Mouse (Mus musculus): ENCODE measurements around the gene Camkmt. TPM values are rescaled to one million over a fixed set of nuclear protein-coding genes. Genes with fewer than 3 reads are reported as not detected.

Gene Camkmt
- polyA plus RNA-seq, 1 experiment from 2014 or later, result 11.4 TPM

GRCm38 (mm10) chr17:85177231-85177630, 86.9 kb downstream of the Camkmt start:
- no peak for ATAC-seq (ENCODE audit: borderline replicate concordance, extremely low read depth, low FRiP score, low TSS enrichment)
- H3K27me3 ChIP-seq, result no peaks in the 10 kb centered on the region
- H3K4me1 ChIP-seq, result no peaks in the 10 kb centered on the region
- no peaks in the 10 kb centered on the region for H3K36me3 ChIP-seq
- no peaks in the 10 kb centered on the region for H3K9me3 ChIP-seq
- H3K27ac ChIP-seq, result no peak overlapping the region
- H3K4me2 ChIP-seq, result no peak overlapping the region
- H3K4me3 ChIP-seq, result no peak overlapping the region
- WGBS, result 30% methylated on average over 13 of the region's 13 CpGs
- H3K9ac ChIP-seq, result no peak overlapping the region

GRCm38 (mm10) chr17:85180471-85181060, 90.2 kb downstream of the Camkmt start:
- H3K4me3 ChIP-seq, result no peak overlapping the region
- no peaks in the 10 kb centered on the region for H3K4me1 ChIP-seq
- H3K27ac ChIP-seq, result no peak overlapping the region
- H3K36me3 ChIP-seq, result no peaks in the 10 kb centered on the region
- H3K9me3 ChIP-seq, result no peaks in the 10 kb centered on the region
- no peak for ATAC-seq (ENCODE audit: borderline replicate concordance, extremely low read depth, low FRiP score, low TSS enrichment)
- no peaks in the 10 kb centered on the region for H3K27me3 ChIP-seq
- WGBS, result 22% methylated on average over 14 of the region's 14 CpGs
- H3K4me2 ChIP-seq, result no peak overlapping the region
- H3K9ac ChIP-seq, result no peak overlapping the region

DNA sequence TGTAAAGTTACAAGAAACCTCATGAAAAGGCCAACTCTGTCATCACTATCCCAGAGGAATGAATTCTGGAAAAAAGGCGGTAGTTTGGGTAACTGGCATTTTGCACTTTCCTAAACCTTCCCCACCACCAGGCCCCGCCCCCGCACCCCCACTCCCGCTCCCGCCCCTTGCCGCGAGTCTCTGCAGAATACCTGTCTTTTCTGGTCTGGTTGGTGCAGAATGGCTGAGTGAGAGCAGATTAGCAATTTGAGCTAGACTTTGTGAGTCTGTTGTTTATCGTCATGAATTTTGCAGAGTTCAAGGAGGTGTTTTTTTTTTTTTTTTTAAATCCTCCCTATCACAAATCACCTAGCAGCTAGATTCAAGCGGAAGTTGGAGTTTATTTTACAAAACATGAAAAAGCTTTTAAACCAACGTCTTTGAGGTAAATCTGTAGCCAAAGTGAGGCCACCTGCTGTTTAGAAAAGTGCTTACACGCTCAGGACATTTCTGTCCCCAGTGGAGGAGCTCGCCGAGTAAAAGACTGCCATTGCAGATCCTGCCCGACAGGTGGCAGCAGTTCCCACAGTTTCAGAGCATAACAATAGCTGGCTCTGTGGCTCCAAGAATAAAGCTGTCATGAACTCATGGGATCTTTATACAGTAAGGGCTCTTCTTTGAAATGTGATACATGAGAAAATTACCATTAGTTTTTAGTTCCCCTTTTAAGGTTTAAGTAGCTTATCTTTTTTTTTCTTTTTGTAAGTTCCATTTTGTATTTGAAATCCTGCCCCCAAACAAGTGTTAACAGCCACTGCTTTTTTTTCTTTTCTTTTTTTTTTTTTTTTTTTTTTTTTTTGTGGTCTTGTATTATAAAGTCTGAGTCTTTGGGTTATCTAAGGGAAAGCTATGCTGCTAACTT, 99.1 kb downstream of the Camkmt start:
- H3K4me3 ChIP-seq, result no peak overlapping the region; the same call in 1 of the 2 replicates
- WGBS, result 4% methylated on average over 14 of the region's 14 CpGs

GRCm38 (mm10) chr17:85190128-85190435, 99.7 kb downstream of the Camkmt start:
- 40% methylated on average over 7 of the region's 7 CpGs for WGBS
- no peak overlapping the region for H3K27ac ChIP-seq
- no peaks in the 10 kb centered on the region for H3K4me1 ChIP-seq
- H3K9me3 ChIP-seq, result no peaks in the 10 kb centered on the region
- no peak overlapping the region for H3K9ac ChIP-seq
- no peaks in the 10 kb centered on the region for H3K36me3 ChIP-seq
- ATAC-seq (ENCODE audit: borderline replicate concordance, extremely low read depth, low FRiP score, low TSS enrichment), result no peak
- H3K4me3 ChIP-seq, result no peak overlapping the region
- no peaks in the 10 kb centered on the region for H3K27me3 ChIP-seq
- H3K4me2 ChIP-seq, result no peak overlapping the region

More for the DNA sequence above, 99.1 kb downstream of the Camkmt start:
- H3K27ac ChIP-seq, result no peak overlapping the region
- no peak overlapping the region for H3K9ac ChIP-seq
- H3K36me3 ChIP-seq, result no peaks in the 10 kb centered on the region
- no peaks in the 10 kb centered on the region for H3K4me1 ChIP-seq
- ATAC-seq (ENCODE audit: borderline replicate concordance, extremely low read depth, low FRiP score, low TSS enrichment), result peak; percentile 70; the same call in 1 of the 2 replicates
- no peaks in the 10 kb centered on the region for H3K9me3 ChIP-seq
- H3K27me3 ChIP-seq, result no peaks in the 10 kb centered on the region
- peak overlapping the region; percentile 36 for H3K4me2 ChIP-seq

GRCm38 (mm10) chr17:85193294-85193693, 102.9 kb downstream of the Camkmt start:
- no peak for ATAC-seq (ENCODE audit: borderline replicate concordance, extremely low read depth, low FRiP score, low TSS enrichment)

GRCm38 (mm10) chr17:85198781-85199180, 108.4 kb downstream of the Camkmt start:
- Histone ChIP-seq H3K4me3 (no peak overlapping the region), H3K27ac (no peak overlapping the region), H3K4me2 (no peak overlapping the region), H3K27me3 (no peaks in the 10 kb centered on the region), H3K36me3 (no peaks in the 10 kb centered on the region), H3K9me3 (no peaks in the 10 kb centered on the region), H3K9ac (no peak overlapping the region), H3K4me1 (no peaks in the 10 kb centered on the region)
- ATAC-seq (ENCODE audit: borderline replicate concordance, extremely low read depth, low FRiP score, low TSS enrichment), result no peak
- WGBS, result 85% methylated on average over 15 of the region's 15 CpGs

More at GRCm38 (mm10) chr17:85193294-85193693, 102.9 kb downstream of the Camkmt start:
- Histone ChIP-seq H3K36me3 (no peaks in the 10 kb centered on the region), H3K9ac (no peak overlapping the region), H3K4me2 (no peak overlapping the region), H3K27me3 (no peaks in the 10 kb centered on the region), H3K4me1 (no peaks in the 10 kb centered on the region), H3K9me3 (no peaks in the 10 kb centered on the region), H3K27ac (no peak overlapping the region), H3K4me3 (no peak overlapping the region)
- WGBS, result 77% methylated on average over 11 of the region's 11 CpGs

DNA sequence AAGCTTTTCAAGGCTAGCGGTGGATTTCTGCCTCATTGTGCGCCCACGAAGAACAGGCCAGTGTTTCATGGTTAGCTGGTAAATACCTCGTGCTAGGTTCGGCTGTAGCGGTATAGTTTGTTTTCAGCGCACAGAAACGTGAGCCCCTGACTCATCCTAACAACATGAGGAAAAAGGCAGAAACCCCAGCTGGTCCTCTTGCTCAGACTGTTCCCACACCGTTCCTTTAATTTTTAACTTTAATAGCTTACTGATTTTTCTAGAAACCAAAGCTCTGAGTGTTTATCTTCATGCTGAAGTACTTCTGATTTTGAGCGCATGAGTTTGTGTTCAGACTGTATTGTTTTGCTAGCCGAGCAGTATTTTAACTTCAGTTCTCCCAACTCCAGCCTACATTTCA, 109.0 kb downstream of the Camkmt start:
- H3K4me2 ChIP-seq, result no peak overlapping the region
- no peak for ATAC-seq (ENCODE audit: borderline replicate concordance, extremely low read depth, low FRiP score, low TSS enrichment)
- no peak overlapping the region for H3K9ac ChIP-seq
- no peaks in the 10 kb centered on the region for H3K4me1 ChIP-seq
- H3K9me3 ChIP-seq, result no peaks in the 10 kb centered on the region
- no peaks in the 10 kb centered on the region for H3K36me3 ChIP-seq
- H3K27me3 ChIP-seq, result no peaks in the 10 kb centered on the region
- H3K4me3 ChIP-seq, result no peak overlapping the region
- 68% methylated on average over 11 of the region's 11 CpGs for WGBS
- no peak overlapping the region for H3K27ac ChIP-seq

- no peaks in the 10 kb centered on the region for H3K9me3 ChIP-seq
- no peak overlapping the region for H3K4me2 ChIP-seq
- ATAC-seq (ENCODE audit: borderline replicate concordance, extremely low read depth, low FRiP score, low TSS enrichment), result no peak
- WGBS, result 64% methylated on average over 5 of the region's 5 CpGs
- H3K9ac ChIP-seq, result no peak overlapping the region
- no peak overlapping the region for H3K27ac ChIP-seq
- H3K27me3 ChIP-seq, result no peaks in the 10 kb centered on the region
- H3K36me3 ChIP-seq, result no peaks in the 10 kb centered on the region
- no peaks in the 10 kb centered on the region for H3K4me1 ChIP-seq
- no peak overlapping the region for H3K4me3 ChIP-seq
These were observed 127.7 kb downstream of the Camkmt start for GRCm38 (mm10) chr17:85218054-85218453.

DNA sequence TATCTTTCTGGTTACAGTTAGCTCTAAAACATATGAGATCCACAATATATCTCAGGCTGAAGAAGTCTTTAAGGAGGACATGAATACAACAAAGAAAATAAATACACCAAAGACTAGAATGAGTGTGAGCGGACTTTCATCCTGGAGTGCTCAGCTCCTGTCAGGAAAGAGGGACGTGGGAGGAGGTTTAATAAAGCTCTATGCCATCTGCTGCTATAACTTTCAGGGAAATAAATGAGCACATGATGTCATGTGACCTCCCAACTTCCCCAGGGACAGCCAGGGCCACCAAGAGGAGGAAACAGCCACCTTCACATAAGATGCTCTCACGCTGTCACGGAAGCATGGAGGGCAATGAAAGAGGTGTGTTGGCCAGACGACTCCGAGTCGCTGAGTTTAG, 151.8 kb downstream of the Camkmt start:
- H3K27me3 ChIP-seq, result no peaks in the 10 kb centered on the region
- no peaks in the 10 kb centered on the region for H3K9me3 ChIP-seq
- H3K9ac ChIP-seq, result no peak overlapping the region
- no peaks in the 10 kb centered on the region for H3K36me3 ChIP-seq
- no peaks in the 10 kb centered on the region for H3K4me1 ChIP-seq
- ATAC-seq (ENCODE audit: borderline replicate concordance, extremely low read depth, low FRiP score, low TSS enrichment), result no peak
- no peak overlapping the region for H3K4me2 ChIP-seq
- WGBS, result 71% methylated on average over 7 of the region's 7 CpGs
- no peak overlapping the region for H3K27ac ChIP-seq
- H3K4me3 ChIP-seq, result no peak overlapping the region

GRCm38 (mm10) chr17:85248962-85249361, 158.6 kb downstream of the Camkmt start:
- H3K36me3 ChIP-seq, result no peaks in the 10 kb centered on the region
- H3K9me3 ChIP-seq, result no peaks in the 10 kb centered on the region
- no peaks in the 10 kb centered on the region for H3K27me3 ChIP-seq
- no peak overlapping the region for H3K4me2 ChIP-seq
- ATAC-seq (ENCODE audit: borderline replicate concordance, extremely low read depth, low FRiP score, low TSS enrichment), result no peak
- 44% methylated on average over 5 of the region's 5 CpGs for WGBS
- no peak overlapping the region for H3K27ac ChIP-seq
- no peak overlapping the region for H3K4me3 ChIP-seq
- no peak overlapping the region for H3K9ac ChIP-seq
- no peaks in the 10 kb centered on the region for H3K4me1 ChIP-seq

GRCm38 (mm10) chr17:85249744-85250143, 159.4 kb downstream of the Camkmt start:
- Histone ChIP-seq H3K27me3 (no peaks in the 10 kb centered on the region), H3K4me1 (no peaks in the 10 kb centered on the region), H3K9me3 (no peaks in the 10 kb centered on the region), H3K4me2 (no peak overlapping the region), H3K36me3 (no peaks in the 10 kb centered on the region), H3K9ac (no peak overlapping the region), H3K4me3 (no peak overlapping the region), H3K27ac (no peak overlapping the region)
- 42% methylated on average over 6 of the region's 7 CpGs for WGBS
- no peak for ATAC-seq (ENCODE audit: borderline replicate concordance, extremely low read depth, low FRiP score, low TSS enrichment)

DNA sequence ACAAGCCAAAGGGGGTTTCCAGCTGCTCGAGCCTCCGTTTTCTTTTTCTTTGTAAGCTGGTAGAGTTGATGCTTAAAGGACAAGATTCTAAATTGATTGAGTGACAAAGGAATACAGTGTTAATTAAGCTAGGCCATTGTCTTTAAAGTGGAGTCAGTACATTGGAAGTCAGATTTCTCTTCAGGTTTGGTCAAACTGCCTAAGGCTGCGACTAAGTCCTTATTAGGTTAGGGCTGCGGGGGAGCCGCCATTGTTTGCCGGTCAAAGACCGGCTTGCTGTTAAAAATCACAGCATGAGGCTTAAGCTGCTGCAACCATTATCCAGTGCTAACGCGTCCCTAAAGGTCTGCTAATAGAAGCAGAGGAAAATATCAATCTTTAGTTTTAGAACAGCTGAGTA, 166.6 kb downstream of the Camkmt start:
- no peak overlapping the region for H3K9ac ChIP-seq
- no peak overlapping the region for H3K4me2 ChIP-seq
- no peaks in the 10 kb centered on the region for H3K4me1 ChIP-seq
- no peak for ATAC-seq (ENCODE audit: borderline replicate concordance, extremely low read depth, low FRiP score, low TSS enrichment)
- H3K36me3 ChIP-seq, result no peaks in the 10 kb centered on the region
- no peaks in the 10 kb centered on the region for H3K27me3 ChIP-seq
- WGBS, result 38% methylated on average over 9 of the region's 9 CpGs
- no peak overlapping the region for H3K27ac ChIP-seq
- H3K9me3 ChIP-seq, result no peaks in the 10 kb centered on the region
- H3K4me3 ChIP-seq, result no peak overlapping the region
